Mouse (Mus musculus): ENCODE data around the gene Tgfbi.

GRCm38 (mm10) chr13:56615864-56616263 lies 6.5 kb downstream of the Tgfbi start:
- TF ChIP-seq POLR2A (IDR thresholded peaks at IDR 0.05; ENCODE audit: extremely low read depth, insufficient read depth, low read length) (no peak), CTCF (IDR thresholded peaks at IDR 0.05; ENCODE audit: extremely low read depth, insufficient read depth, low read length) (peak; percentile 12; the same call in 1 of the 2 replicates)
